8 mouse cellular contexts compared by ENCODE assay signal in genomic region chr17:8147439-8148316, GRCm38 (mm10). TPM values are rescaled to one million over a fixed set of nuclear protein-coding genes. Genes with fewer than 3 reads are reported as not detected.
DNase-seq lines count a peak whose midpoint lies in the region; ATAC-seq and TF ChIP-seq lines count a peak whose summit lies in the region.
"Not testable (repeated sequence)": the region's sequence is repeated elsewhere in the genome, so short reads cannot be mapped to it uniquely, and the experiment has no call there.

Gene Gm49673 (minus strand): TSS chr17:8147788.
Gene Rnaset2a (minus strand): TSS chr17:8148097.

- H3K36me3 ChIP-seq in hindbrain, embryonic 12.5 days; macrophage (ENCODE audit: inconsistent target): not testable (repeated sequence)

- peak within 1 kb of the TSS; percentile 53 for H3K4me2 ChIP-seq in hindbrain, embryonic 12.5 days (replicated peaks)

- H3K27me3 ChIP-seq in hindbrain, embryonic 12.5 days = not testable (repeated sequence)

- H3K4me1 ChIP-seq in hindbrain, embryonic 12.5 days = not testable (repeated sequence)

- peak; percentile 49 for DNase-seq in NIH3T3 (ENCODE audit: low read depth)
- peak; percentile 31 to 43 for DNase-seq in cerebellum, postnatal 25 days
- not testable (repeated sequence) for DNase-seq in left cerebral cortex, adult 2 months (ENCODE audit: extremely low spot score in 1 of 2, low spot score in 2 of 2)
- DNase-seq in ovary, adult 18-20 months (ENCODE audit: low spot score) = peak; percentile 15
- peak; percentile 33 for DNase-seq in urinary bladder, adult 2 months (ENCODE audit: low spot score)

- peak; percentile 90 for ATAC-seq in frontal cortex, adult (ENCODE audit: low TSS enrichment)
- peak; percentile 98 for ATAC-seq in hindbrain, embryonic 12.5 days (ENCODE audit: low FRiP score)

- H3K4me3 ChIP-seq in hindbrain, embryonic 12.5 days = peak within 1 kb of the TSS; percentile 49
- H3K4me3 ChIP-seq in left cerebral cortex, adult 2 months = peak within 1 kb of the TSS; percentile 52
- H3K4me3 ChIP-seq in macrophage (ENCODE audit: inconsistent target) = peak within 1 kb of the TSS; percentile 48

- 1% methylated on average over 47 of the region's 67 CpGs for WGBS in hindbrain, embryonic 12.5 days
- 0% methylated on average over 10 of the region's 67 CpGs for WGBS in macrophage (ENCODE audit: missing documents)

- H3K27ac ChIP-seq in hindbrain, embryonic 12.5 days; left cerebral cortex, adult 2 months: not testable (repeated sequence)
- peak within 1 kb of the TSS; percentile 24 for H3K27ac ChIP-seq in macrophage

- intact Hi-C loops in left cerebral cortex, adult 2 months (cut with DNase I) = not testable (repeated sequence)

- not testable (repeated sequence) for H3K9me3 ChIP-seq in hindbrain, embryonic 12.5 days (replicated peaks)

- H3K79me2 ChIP-seq in macrophage (ENCODE audit: inconsistent target) = peaks cover 20% of the 10 kb centered on the region; the same call in 1 of the 2 replicates

- peak within 1 kb of the TSS; percentile 63 for H3K9ac ChIP-seq in hindbrain, embryonic 12.5 days

- not testable (repeated sequence) for TF ChIP-seq CTCF in left cerebral cortex, adult 2 months (IDR thresholded peaks at IDR 0.05)

RNA-seq across cellular contexts. Expression of gene Gm49673, which starts in this region (rescaled TPM):
- polyA plus RNA-seq in hindbrain, embryonic 12.5 days (2016; fragmentation: Nextera tagmentation; extraction: Ambion mirVana) = 0.18 TPM in 1 of 2 replicates, not detected in the other
- total RNA-seq in left cerebral cortex, adult 2 months (2021) = under 1 TPM; 0.18 to 0.61 TPM
- 1 to 10 TPM in 17 of 26 experiments, under 1 TPM in 5, not detected in 4; 0.56 to 3.3 (median 1.8) TPM for total RNA-seq in macrophage (2018; cell fraction: chromatin; rRNA removed)
- under 1 TPM in 12 of 26 experiments, not detected in 14; 0.03 to 0.38 (median 0.17) TPM for total RNA-seq in macrophage (2018; cell fraction: cytosol; rRNA removed)
- 1 to 10 TPM in 19 of 26 experiments, under 1 TPM in 4, not detected in 3; 0.40 to 5.9 (median 2.1) TPM for total RNA-seq in macrophage (2018; cell fraction: nucleus; rRNA removed)
- polyA plus RNA-seq in macrophage (2018) = 0.11 TPM in 1 of 3 replicates, not detected in the others
- 0.07 and 0.10 TPM in 2 replicates for polyA plus RNA-seq in urinary bladder, adult 2 months (2012; rRNA removed)

RNA-seq across cellular contexts. Expression of gene Rnaset2a, which starts in this region (rescaled TPM):
- 16.5 and 21.6 TPM in 2 replicates for polyA plus RNA-seq in hindbrain, embryonic 12.5 days (2016; fragmentation: Nextera tagmentation; extraction: Ambion mirVana)
- 1 to 10 TPM; 3.7 to 4.7 TPM for total RNA-seq in left cerebral cortex, adult 2 months (2021)
- total RNA-seq in macrophage (2018; cell fraction: chromatin; rRNA removed) = 100 to 1,000 TPM in 5 of 26 experiments, 10 to 100 TPM in 21; 15.5 to 176 (median 41.8) TPM
- 100 to 1,000 TPM in 16 of 26 experiments, 10 to 100 TPM in 10; 76.4 to 182 (median 126) TPM for total RNA-seq in macrophage (2018; cell fraction: cytosol; rRNA removed)
- 100 to 1,000 TPM in 11 of 26 experiments, 10 to 100 TPM in 15; 27.5 to 150 (median 93.8) TPM for total RNA-seq in macrophage (2018; cell fraction: nucleus; rRNA removed)
- 52.0 to 123 TPM (median 66.9 TPM) in 3 replicates for polyA plus RNA-seq in macrophage (2018)
- 43.7 and 58.1 TPM in 2 replicates for polyA plus RNA-seq in urinary bladder, adult 2 months (2012; rRNA removed)
